7 mouse cellular contexts compared by ENCODE assay signal in genomic region chr7:81343831-81344230, GRCm38 (mm10). TPM values are rescaled to one million over a fixed set of nuclear protein-coding genes. Genes with fewer than 3 reads are reported as not detected.
DNase-seq lines count a peak whose midpoint lies in the region; ATAC-seq and TF ChIP-seq lines count a peak whose summit lies in the region.

No protein-coding gene starts in this region.

- no peak overlapping the region for H3K27ac ChIP-seq in neural tube, embryonic 11.5 days (ENCODE audit: low read depth, low read length)
- H3K27ac ChIP-seq in embryonic facial prominence, embryonic 15.5 days (replicated peaks) = no peak overlapping the region; the same call in 1 of the 2 replicates
- H3K27ac ChIP-seq in limb, embryonic 10.5 days = peak overlapping the region; percentile 97
- H3K27ac ChIP-seq in olfactory bulb, adult 2 months (ENCODE audit: insufficient read depth, low read depth, low read length) = no peak overlapping the region; the same call in 1 of the 2 replicates

- 16% methylated on average over 10 of the region's 10 CpGs for WGBS in neural tube, embryonic 11.5 days
- WGBS in embryonic facial prominence, embryonic 15.5 days = 11% methylated on average over 10 of the region's 10 CpGs
- 16% methylated on average over 10 of the region's 10 CpGs for WGBS in limb, embryonic 10.5 days
- 8% methylated on average over 10 of the region's 10 CpGs for WGBS in olfactory bulb, adult 2 months

- H3K9me3 ChIP-seq in neural tube, embryonic 11.5 days (ENCODE audit: control insufficient read depth, low read length) = no peaks in the 10 kb centered on the region
- no peaks in the 10 kb centered on the region for H3K9me3 ChIP-seq in embryonic facial prominence, embryonic 15.5 days (replicated peaks)
- H3K9me3 ChIP-seq in limb, embryonic 10.5 days (replicated peaks) = no peaks in the 10 kb centered on the region

- peaks cover 19% of the 10 kb centered on the region for H3K36me3 ChIP-seq in neural tube, embryonic 11.5 days (ENCODE audit: control insufficient read depth, insufficient read depth, low read length)
- peaks cover 47% of the 10 kb centered on the region for H3K36me3 ChIP-seq in embryonic facial prominence, embryonic 15.5 days
- peaks cover 57% of the 10 kb centered on the region for H3K36me3 ChIP-seq in limb, embryonic 10.5 days

- no peak for TF ChIP-seq CTCF in olfactory bulb, adult 2 months (IDR thresholded peaks at IDR 0.05; ENCODE audit: insufficient read depth, low read depth, low read length)

- peak overlapping the region; percentile 95 for H3K4me3 ChIP-seq in neural tube, embryonic 11.5 days (ENCODE audit: low read depth, low read length)
- H3K4me3 ChIP-seq in embryonic facial prominence, embryonic 15.5 days (replicated peaks) = peak overlapping the region; percentile 70
- H3K4me3 ChIP-seq in limb, embryonic 10.5 days = peak overlapping the region; percentile 95
- peak overlapping the region; percentile 78 for H3K4me3 ChIP-seq in olfactory bulb, adult 2 months (ENCODE audit: insufficient read depth, low read depth, low read length)

- peak overlapping the region; percentile 77 for H3K4me2 ChIP-seq in neural tube, embryonic 11.5 days (ENCODE audit: low read depth)
- H3K4me2 ChIP-seq in embryonic facial prominence, embryonic 15.5 days (replicated peaks) = peak overlapping the region; percentile 85

- DNase-seq in neural tube, embryonic 11.5 days (ENCODE audit: low spot score) = no peak
- DNase-seq in neural tube, embryonic 10.5 days (ENCODE audit: extremely low spot score, low spot score) = no peak
- DNase-seq in limb, embryonic 10.5 days (ENCODE audit: low spot score) = no peak
- DNase-seq in right cerebral cortex, postnatal 25 days = no peak
- DNase-seq in kidney, postnatal 14 days = no peak

- H3K4me1 ChIP-seq in neural tube, embryonic 11.5 days (ENCODE audit: control insufficient read depth, insufficient read depth, low read length) = peaks cover 14% of the 10 kb centered on the region
- H3K4me1 ChIP-seq in embryonic facial prominence, embryonic 15.5 days = peaks cover 18% of the 10 kb centered on the region
- H3K4me1 ChIP-seq in limb, embryonic 10.5 days = peaks cover 18% of the 10 kb centered on the region
- peaks cover 16% of the 10 kb centered on the region for H3K4me1 ChIP-seq in olfactory bulb, adult 2 months (ENCODE audit: control insufficient read depth, insufficient read depth, low read length)

- ATAC-seq in neural tube, embryonic 11.5 days (ENCODE audit: insufficient read depth, low FRiP score, low TSS enrichment) = no peak
- ATAC-seq in embryonic facial prominence, embryonic 15.5 days (ENCODE audit: insufficient number of reproducible peaks, low FRiP score, low TSS enrichment, low read depth) = no peak

- H3K9ac ChIP-seq in neural tube, embryonic 11.5 days (ENCODE audit: low read length) = peak overlapping the region; percentile 98
- peak overlapping the region; percentile 90 for H3K9ac ChIP-seq in embryonic facial prominence, embryonic 15.5 days

- no peak for TF ChIP-seq POLR2A in olfactory bulb, adult 2 months (IDR thresholded peaks at IDR 0.05; ENCODE audit: insufficient read depth, low read depth, low read length)

- no peaks in the 10 kb centered on the region for H3K27me3 ChIP-seq in neural tube, embryonic 11.5 days (ENCODE audit: control insufficient read depth, insufficient read depth, low read length)
- H3K27me3 ChIP-seq in embryonic facial prominence, embryonic 15.5 days = no peaks in the 10 kb centered on the region
- H3K27me3 ChIP-seq in limb, embryonic 10.5 days (ENCODE audit: low read depth, poor library complexity, severe bottlenecking) = no peaks in the 10 kb centered on the region

RNA-seq across cellular contexts. Expression of gene Rps17, which starts 1.2 kb away (rescaled TPM):
- polyA plus RNA-seq in neural tube, embryonic 11.5 days (2014; fragmentation: Nextera tagmentation; extraction: Ambion mirVana) = 1,090 and 1,108 TPM in 2 replicates
- 1,249 and 1,258 TPM in 2 replicates for polyA plus RNA-seq in embryonic facial prominence, embryonic 15.5 days (2015; fragmentation: Nextera tagmentation; extraction: Ambion mirVana)
- 1,200 and 1,332 TPM in 2 replicates for polyA plus RNA-seq in limb, embryonic 10.5 days (2016; fragmentation: Nextera tagmentation; extraction: Ambion mirVana)
- 2,532 TPM in 1 of 2 replicates, not detected in the other for polyA plus RNA-seq in olfactory bulb, adult 2 months (2012; ENCODE audit: insufficient read depth, insufficient read length, low replicate concordance, missing spikeins)
